Mouse (Mus musculus): ENCODE results near the gene Homer2.

The Homer2 gene

DNA sequence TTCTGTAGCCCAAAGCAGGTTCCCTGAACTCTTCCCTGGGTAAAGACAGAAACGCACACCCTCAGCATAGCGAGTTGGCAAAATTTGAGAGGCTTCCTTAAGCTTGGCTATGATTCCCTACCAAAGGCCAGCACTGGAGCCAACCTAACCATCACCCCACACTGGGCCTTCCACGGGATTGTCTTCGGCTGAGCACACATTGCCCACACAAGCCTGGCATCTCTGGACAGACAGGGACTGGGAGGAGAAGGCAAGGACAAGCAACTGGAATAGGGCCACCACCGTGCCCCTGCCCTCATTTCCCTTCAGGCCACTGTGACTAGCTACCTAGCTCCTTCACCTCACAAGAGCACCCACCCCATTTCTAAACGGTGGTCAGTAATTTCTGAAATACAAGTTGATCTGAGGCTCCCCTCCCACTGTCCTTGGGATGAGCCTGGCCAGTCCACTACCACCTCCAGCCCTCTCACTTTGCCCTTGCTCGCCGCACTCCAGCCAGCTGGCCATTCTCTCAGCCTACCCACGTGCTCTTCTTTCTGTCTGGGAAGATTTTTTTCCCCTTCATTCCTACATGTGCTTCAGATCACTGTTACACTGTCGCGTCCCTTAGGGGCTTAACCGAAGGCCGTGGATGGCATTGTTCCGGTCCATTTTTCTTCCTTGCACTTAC is at the start of gene Homer2:
Gene Homer2 (minus strand): TSS at position 57 of the 670 bp plus-strand sequence.
- in situ Hi-C loops (cut with MboI; ENCODE audit: low pct_unique_long_range_greater_than_20kb in 1 of 2, low sequenced_read_pairs in 2 of 2, unreplicated experiment in 1 of 2): no loop called here

GRCm38 (mm10) chr7:81747956-81748355 is 40.6 kb upstream of the Homer2 start:
- in situ Hi-C loops (cut with MboI; ENCODE audit: low pct_unique_long_range_greater_than_20kb in 1 of 2, low sequenced_read_pairs in 2 of 2, unreplicated experiment in 1 of 2): no loop called here

- in situ Hi-C loops (cut with MboI; ENCODE audit: low pct_unique_long_range_greater_than_20kb in 1 of 2, low sequenced_read_pairs in 2 of 2, unreplicated experiment in 1 of 2): no loop called here
Observed at GRCm38 (mm10) chr7:81744145-81744544, 36.8 kb upstream of the Homer2 start.

DNA sequence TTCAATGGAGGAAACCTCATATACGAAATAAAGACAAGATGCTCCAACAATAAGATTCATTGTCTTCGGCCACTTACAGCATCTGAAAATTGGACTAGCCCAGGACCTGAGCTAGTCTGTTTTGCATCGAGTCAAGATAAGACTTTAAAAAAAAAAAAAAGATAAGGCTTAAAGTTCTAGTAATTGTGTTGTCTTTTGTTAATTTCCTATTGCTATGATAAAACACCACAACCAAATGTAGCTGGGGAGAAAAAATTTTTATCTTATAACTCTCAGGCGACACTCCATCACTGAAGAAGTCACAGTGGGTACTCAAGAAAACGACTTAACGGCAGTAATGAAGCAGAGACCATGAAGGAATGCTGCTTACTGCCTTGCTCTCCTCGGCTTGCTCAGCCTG is 32.7 kb upstream of the Homer2 start:
- in situ Hi-C loops (cut with MboI; ENCODE audit: low pct_unique_long_range_greater_than_20kb in 1 of 2, low sequenced_read_pairs in 2 of 2, unreplicated experiment in 1 of 2): no loop called here

- in situ Hi-C loops (cut with MboI; ENCODE audit: low pct_unique_long_range_greater_than_20kb in 1 of 2, low sequenced_read_pairs in 2 of 2, unreplicated experiment in 1 of 2): no loop called here
Observed at GRCm38 (mm10) chr7:81738720-81739385, 31.5 kb upstream of the Homer2 start.

GRCm38 (mm10) chr7:81735300-81736048 is 28.1 kb upstream of the Homer2 start:
- in situ Hi-C loops (cut with MboI; ENCODE audit: low pct_unique_long_range_greater_than_20kb in 1 of 2, low sequenced_read_pairs in 2 of 2, unreplicated experiment in 1 of 2): no loop called here

DNA sequence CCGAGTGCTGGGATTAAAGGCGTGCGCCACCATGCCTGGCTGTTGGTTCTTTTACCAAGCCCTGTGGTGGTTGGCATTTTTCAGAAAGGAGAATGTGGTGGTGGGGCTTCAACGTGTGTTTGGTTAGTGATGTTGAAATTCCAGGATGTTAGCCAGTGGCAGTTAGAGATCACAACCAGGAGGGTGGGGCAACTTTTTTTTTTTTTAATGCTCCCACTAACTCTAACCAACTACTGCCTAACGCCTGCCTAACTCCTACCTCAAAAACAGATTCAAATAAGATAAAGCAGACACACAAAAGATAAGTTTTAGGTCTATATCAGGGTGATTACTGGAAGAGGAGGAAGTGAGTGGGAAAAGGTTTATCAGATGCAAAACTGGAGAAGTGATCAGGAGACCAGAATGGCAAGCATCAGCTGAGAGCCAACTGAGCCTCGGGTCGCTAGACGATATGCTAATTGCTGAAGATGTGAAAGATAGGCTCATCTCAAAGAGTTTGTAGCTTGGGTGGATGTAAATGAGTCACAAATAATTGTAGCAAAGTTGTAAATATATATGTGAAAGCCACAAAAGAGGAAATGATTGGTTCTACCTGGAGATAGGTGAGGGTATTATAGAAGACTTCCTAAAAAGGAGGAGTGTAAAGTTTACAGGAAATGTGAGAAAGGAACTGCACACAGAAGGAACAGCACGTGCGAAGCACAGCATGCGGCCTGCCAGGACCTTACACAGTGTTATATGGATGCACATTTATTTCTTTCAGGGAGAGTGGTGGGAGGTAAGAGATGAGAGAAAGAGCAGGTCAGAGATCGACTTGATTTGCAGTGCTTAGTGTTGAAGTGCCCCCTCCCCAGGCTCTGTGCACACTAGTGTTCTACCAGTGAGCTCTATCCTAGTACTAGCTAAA is 25.1 kb upstream of the Homer2 start:
- in situ Hi-C loops (cut with MboI; ENCODE audit: low pct_unique_long_range_greater_than_20kb in 1 of 2, low sequenced_read_pairs in 2 of 2, unreplicated experiment in 1 of 2): no loop called here

DNA sequence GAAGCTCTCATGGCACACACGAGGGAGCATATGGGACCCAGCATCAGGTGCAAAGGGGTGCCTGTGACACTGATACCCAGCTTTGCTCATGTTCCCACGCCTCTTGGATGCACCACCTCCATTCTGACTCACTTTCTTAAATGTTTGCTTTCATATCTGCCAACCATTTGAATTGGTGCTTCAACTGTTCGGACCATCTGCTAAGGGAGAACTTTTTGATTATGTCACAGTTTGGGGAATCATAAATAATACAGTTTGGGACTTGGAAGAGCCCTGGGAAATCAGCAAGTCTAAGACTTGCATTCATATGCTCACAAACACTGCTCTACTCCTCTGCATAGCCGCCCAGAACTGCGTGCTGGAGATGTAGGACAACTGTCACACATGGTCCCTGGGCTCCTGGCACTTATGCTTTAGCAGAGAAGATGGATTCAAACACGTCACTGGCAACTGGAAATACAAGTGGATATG is 23.9 kb upstream of the Homer2 start:
- in situ Hi-C loops (cut with MboI; ENCODE audit: low pct_unique_long_range_greater_than_20kb in 1 of 2, low sequenced_read_pairs in 2 of 2, unreplicated experiment in 1 of 2): no loop called here

DNA sequence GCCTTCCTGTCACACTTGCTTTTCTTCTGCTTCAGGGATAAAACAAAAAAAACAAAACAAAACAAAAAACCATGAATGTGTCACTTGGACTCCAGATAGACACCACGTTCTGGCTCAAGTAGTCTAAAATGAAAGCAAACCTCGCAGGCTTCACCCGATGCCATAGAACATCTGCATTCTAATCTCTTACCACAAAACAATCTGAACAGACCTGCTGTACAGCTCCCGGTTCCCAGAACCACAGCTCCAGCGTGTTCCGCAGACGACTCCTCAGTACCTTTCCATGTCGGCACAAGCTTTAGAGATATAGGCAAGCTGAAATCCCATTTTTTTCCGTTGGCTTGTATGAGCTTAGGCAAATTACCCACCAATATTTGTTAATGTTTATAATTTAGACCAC is 22.5 kb upstream of the Homer2 start:
- in situ Hi-C loops (cut with MboI; ENCODE audit: low pct_unique_long_range_greater_than_20kb in 1 of 2, low sequenced_read_pairs in 2 of 2, unreplicated experiment in 1 of 2): no loop called here

DNA sequence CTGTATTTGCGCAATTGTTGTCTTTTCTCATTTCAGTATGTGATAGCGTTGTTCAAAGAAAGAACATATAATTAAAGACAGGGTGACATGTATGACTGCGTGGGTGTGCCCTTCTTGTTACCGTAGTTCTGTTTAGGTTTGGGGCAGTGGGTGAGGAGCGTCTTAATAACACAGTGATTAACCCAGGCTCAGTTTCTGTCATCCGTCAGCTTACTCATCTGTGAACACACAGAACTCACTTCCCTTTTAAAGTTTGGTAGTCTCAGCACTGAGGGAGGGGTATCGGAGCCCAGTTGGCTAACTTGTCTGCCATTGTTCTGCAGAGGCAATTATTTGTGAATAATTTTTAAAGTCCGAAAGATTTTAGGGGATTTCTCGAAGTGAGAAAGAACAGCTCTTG is 20.4 kb upstream of the Homer2 start:
- in situ Hi-C loops (cut with MboI; ENCODE audit: low pct_unique_long_range_greater_than_20kb in 1 of 2, low sequenced_read_pairs in 2 of 2, unreplicated experiment in 1 of 2): no loop called here

- in situ Hi-C loops (cut with MboI; ENCODE audit: low pct_unique_long_range_greater_than_20kb in 1 of 2, low sequenced_read_pairs in 2 of 2, unreplicated experiment in 1 of 2): no loop called here
Observed at GRCm38 (mm10) chr7:81726728-81727005, 19.3 kb upstream of the Homer2 start.

DNA sequence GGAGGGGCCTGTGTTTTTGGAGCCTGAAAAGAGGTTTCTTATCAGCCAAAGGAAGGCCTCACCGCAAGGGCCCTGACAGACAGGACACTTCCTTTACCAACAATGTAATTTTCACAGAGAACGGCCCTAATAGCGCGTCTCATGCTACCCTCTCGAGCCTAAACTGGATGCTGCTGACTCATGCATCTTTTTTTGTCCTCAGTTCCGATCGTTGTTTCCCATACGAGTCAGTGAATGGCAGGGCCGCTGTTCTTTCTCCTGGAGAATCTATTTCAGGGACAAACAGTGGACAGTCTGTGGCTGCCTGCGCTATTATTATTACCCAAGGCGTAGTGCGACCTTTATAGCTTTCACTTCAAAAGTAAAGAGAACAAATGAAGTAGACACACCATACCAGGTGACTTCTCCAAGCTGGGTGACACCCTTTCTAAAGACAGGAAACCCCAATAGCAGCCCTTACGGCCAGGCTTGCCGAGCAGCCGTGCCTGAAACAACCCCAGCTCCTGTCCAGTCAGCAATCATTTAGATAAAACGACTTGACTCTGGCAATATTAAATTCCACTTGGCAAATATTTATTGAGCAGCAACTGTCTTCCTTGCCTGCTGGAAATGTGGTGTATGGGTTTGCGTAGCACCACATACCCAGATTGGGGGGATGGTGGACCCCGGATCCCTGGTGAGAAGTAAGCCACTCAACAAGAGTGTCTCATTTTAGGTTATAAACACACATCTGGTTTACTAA is 18.8 kb upstream of the Homer2 start:
- in situ Hi-C loops (cut with MboI; ENCODE audit: low pct_unique_long_range_greater_than_20kb in 1 of 2, low sequenced_read_pairs in 2 of 2, unreplicated experiment in 1 of 2): no loop called here

DNA sequence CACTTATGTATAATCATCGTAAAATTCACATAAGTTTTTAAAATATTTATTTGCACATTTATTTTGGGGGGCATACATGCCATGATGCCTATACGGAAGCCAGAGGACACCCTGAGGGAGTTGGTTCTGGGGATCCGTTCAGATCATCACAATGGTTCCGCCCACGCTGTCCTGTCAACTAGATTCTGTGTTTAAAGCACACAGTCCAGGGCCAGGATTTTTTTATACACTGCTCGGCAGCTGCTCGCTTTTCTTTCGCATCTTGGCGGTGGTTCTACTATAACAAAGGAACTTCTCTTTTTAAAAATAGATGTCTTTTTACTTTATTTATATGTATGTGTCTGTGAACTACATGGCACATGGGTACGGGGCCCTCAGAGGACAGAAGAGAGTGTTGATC is 16.5 kb upstream of the Homer2 start:
- in situ Hi-C loops (cut with MboI; ENCODE audit: low pct_unique_long_range_greater_than_20kb in 1 of 2, low sequenced_read_pairs in 2 of 2, unreplicated experiment in 1 of 2): no loop called here

DNA sequence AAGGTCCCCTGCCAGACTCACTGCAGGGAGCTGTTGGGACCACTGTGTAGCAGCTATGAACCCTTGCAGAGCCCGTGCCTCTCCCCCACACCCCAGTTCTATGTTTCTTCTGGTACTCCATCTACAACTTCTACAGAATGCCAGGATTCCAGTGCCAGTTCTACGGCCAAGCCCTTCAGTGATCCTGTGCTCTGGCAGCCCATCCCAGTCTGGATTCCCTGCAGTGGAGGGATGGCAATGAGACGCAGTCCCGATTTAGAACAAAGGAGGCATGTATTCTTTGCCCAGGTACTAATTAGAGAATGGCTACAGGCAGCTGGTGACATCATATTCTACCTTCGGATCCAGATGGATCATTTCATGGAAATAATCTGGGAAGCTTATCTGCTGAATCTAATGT is 13.9 kb upstream of the Homer2 start:
- in situ Hi-C loops (cut with MboI; ENCODE audit: low pct_unique_long_range_greater_than_20kb in 1 of 2, low sequenced_read_pairs in 2 of 2, unreplicated experiment in 1 of 2): no loop called here

- in situ Hi-C loops (cut with MboI; ENCODE audit: low pct_unique_long_range_greater_than_20kb in 1 of 2, low sequenced_read_pairs in 2 of 2, unreplicated experiment in 1 of 2): loop anchor here in 1 of 2 experiments (10.0 kb wide), 1 partner anchor 64 kb away; no protein-coding TSS in a partner anchor
Observed at GRCm38 (mm10) chr7:81719216-81719661, 11.9 kb upstream of the Homer2 start.

GRCm38 (mm10) chr7:81718657-81719056 is 11.3 kb upstream of the Homer2 start:
- in situ Hi-C loops (cut with MboI; ENCODE audit: low pct_unique_long_range_greater_than_20kb in 1 of 2, low sequenced_read_pairs in 2 of 2, unreplicated experiment in 1 of 2): loop anchor here in 1 of 2 experiments (10.0 kb wide), 1 partner anchor 64 kb away; no protein-coding TSS in a partner anchor

DNA sequence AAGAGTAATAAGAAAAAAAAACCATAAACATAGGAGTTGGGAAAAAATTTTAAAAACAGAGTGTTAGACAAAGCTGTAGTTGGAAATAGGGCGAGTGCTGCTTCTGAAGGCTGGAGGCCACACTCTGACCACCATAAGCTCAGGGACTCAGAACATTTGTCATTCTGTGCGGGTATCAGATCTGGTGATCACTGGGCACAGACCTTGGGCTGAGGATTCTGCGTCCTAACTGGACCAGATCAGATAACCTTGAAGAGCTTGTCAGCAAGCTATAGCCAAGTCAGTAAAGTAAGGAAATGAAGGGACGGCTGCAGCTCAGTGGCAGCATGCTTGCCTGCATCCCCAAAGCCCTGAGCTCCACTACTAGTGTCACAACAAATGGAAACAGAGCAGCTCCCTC is 2.8 kb upstream of the Homer2 start:
- in situ Hi-C loops (cut with MboI; ENCODE audit: low pct_unique_long_range_greater_than_20kb in 1 of 2, low sequenced_read_pairs in 2 of 2, unreplicated experiment in 1 of 2): loop anchor here in 1 of 2 experiments (10.0 kb wide), 1 partner anchor 55 kb away; no protein-coding TSS in a partner anchor

DNA sequence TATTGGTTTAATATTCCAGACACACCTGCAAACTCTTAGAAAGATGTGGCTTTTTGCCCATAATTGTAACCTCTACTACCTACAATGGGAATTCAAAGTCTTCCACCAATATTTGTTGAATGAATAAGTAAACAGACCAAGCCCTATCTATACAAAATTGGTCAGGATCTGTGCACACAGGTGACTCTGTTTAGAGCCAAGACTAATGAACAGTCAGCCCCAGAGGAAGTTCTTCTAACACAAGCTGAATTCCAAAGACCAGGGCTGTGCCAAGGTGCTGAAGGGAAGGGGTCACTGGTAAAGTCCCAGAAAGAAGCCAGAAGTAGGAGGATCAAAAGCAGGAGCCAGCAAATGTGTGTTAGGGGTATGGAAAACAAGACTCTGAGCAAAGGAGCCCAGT is 838 bp upstream of the Homer2 start:
- in situ Hi-C loops (cut with MboI; ENCODE audit: low pct_unique_long_range_greater_than_20kb in 1 of 2, low sequenced_read_pairs in 2 of 2, unreplicated experiment in 1 of 2): no loop called here

Data from mouse embryonic stem cell (cell line).